Mouse (Mus musculus): ENCODE measurements at regions not wholly inside any gene's neighbourhood (a gene's known extent, or its start where the extent isn't known, plus 50 kb on each side); places are given as distances from the start of the nearest gene placed in this dataset.

GRCm38 (mm10) chr1:7548261-7548660, 2740.6 kb downstream of the Gm37988 start:
- Histone ChIP-seq H3K36me3 (ENCODE audit: control insufficient read depth, insufficient read depth, low read length) (no peaks in the 10 kb centered on the region), H3K27me3 (ENCODE audit: control insufficient read depth, insufficient read depth, low read length) (no peaks in the 10 kb centered on the region), H3K9me3 (ENCODE audit: control insufficient read depth, low read length) (no peaks in the 10 kb centered on the region), H3K4me2 (ENCODE audit: low read depth, low read length) (no peak overlapping the region), H3K4me3 (ENCODE audit: low read depth, low read length) (no peak overlapping the region), H3K4me1 (ENCODE audit: control insufficient read depth, insufficient read depth, low read length) (no peaks in the 10 kb centered on the region), H3K9ac (replicated peaks; ENCODE audit: low read depth, low read length) (no peak overlapping the region), H3K27ac (ENCODE audit: low read depth, low read length) (no peak overlapping the region)
- ATAC-seq (ENCODE audit: low read depth): no peak
- WGBS: 58% methylated on average over 2 of the region's 2 CpGs

DNA sequence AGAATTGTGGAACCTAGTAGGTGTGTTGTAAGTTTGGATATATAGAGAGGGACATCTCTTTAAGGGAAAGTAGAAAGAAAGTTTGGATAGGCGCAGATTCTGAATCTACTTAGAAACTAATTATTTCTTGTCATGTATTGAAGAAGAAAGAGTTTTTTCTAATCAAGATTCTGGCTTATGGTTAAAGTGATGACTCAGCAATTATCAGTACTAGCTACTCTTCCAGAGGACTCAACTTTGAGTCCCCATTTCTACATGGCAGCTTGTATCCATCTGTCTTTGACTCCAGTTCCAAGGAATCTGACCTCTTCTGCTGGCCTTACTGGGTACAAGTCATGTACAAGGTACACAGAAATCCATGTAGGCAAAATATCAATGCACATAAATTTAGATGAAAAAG, 2767.1 kb downstream of the Gm37988 start:
- WGBS: 97% methylated on average over 1 of the region's 1 CpGs
- no peak for ATAC-seq (ENCODE audit: low read depth)
- Histone ChIP-seq H3K27me3 (ENCODE audit: control insufficient read depth, insufficient read depth, low read length) (no peaks in the 10 kb centered on the region), H3K4me2 (ENCODE audit: low read depth, low read length) (no peak overlapping the region), H3K9me3 (ENCODE audit: control insufficient read depth, low read length) (no peaks in the 10 kb centered on the region), H3K36me3 (ENCODE audit: control insufficient read depth, insufficient read depth, low read length) (no peaks in the 10 kb centered on the region), H3K4me1 (ENCODE audit: control insufficient read depth, insufficient read depth, low read length) (no peaks in the 10 kb centered on the region), H3K27ac (ENCODE audit: low read depth, low read length) (no peak overlapping the region), H3K4me3 (ENCODE audit: low read depth, low read length) (no peak overlapping the region), H3K9ac (replicated peaks; ENCODE audit: low read depth, low read length) (no peak overlapping the region)

GRCm38 (mm10) chr1:7586409-7586808, 2778.7 kb downstream of the Gm37988 start:
- Histone ChIP-seq H3K9me3 (ENCODE audit: control insufficient read depth, low read length) (no peaks in the 10 kb centered on the region), H3K4me1 (ENCODE audit: control insufficient read depth, insufficient read depth, low read length) (no peaks in the 10 kb centered on the region), H3K27me3 (ENCODE audit: control insufficient read depth, insufficient read depth, low read length) (no peaks in the 10 kb centered on the region), H3K36me3 (ENCODE audit: control insufficient read depth, insufficient read depth, low read length) (no peaks in the 10 kb centered on the region), H3K4me3 (ENCODE audit: low read depth, low read length) (no peak overlapping the region), H3K27ac (ENCODE audit: low read depth, low read length) (no peak overlapping the region), H3K4me2 (ENCODE audit: low read depth, low read length) (no peak overlapping the region), H3K9ac (replicated peaks; ENCODE audit: low read depth, low read length) (no peak overlapping the region)
- WGBS: 37% methylated on average over 3 of the region's 3 CpGs
- ATAC-seq (ENCODE audit: low read depth): no peak

GRCm38 (mm10) chr1:7591327-7591726, 2783.6 kb downstream of the Gm37988 start:
- H3K9ac ChIP-seq (replicated peaks; ENCODE audit: low read depth, low read length): no peak overlapping the region
- no peak overlapping the region for H3K4me2 ChIP-seq (ENCODE audit: low read depth, low read length)
- no peak for ATAC-seq (ENCODE audit: low read depth)
- H3K4me1 ChIP-seq (ENCODE audit: control insufficient read depth, insufficient read depth, low read length): no peaks in the 10 kb centered on the region
- no peak overlapping the region for H3K4me3 ChIP-seq (ENCODE audit: low read depth, low read length)
- H3K27me3 ChIP-seq (ENCODE audit: control insufficient read depth, insufficient read depth, low read length): no peaks in the 10 kb centered on the region
- H3K27ac ChIP-seq (ENCODE audit: low read depth, low read length): no peak overlapping the region
- H3K9me3 ChIP-seq (ENCODE audit: control insufficient read depth, low read length): no peaks in the 10 kb centered on the region
- no peaks in the 10 kb centered on the region for H3K36me3 ChIP-seq (ENCODE audit: control insufficient read depth, insufficient read depth, low read length)

Measured in neural tube, embryonic 14.5 days (tissue).